In the genomic region with DNA sequence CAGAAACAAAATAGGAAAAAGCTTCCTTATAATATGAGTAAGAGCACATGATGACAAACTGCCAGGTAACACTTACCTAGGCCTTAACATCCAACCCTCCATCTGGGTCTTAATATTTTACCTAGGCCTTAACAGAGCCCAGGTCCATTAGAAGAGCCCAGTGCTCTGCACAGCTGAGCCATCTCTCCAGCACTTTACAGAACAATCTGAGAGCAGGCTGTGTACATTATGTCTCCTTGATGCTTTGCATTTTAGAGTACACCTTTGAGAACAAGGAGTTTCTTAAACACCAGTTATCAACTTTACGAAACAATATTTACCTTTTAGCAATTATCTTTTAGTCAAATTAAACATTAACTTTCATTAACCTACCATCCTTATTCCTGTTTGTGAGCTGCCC, we compare ENCODE assay signal across 31 mouse cellular contexts. TPM values are rescaled to one million over a fixed set of nuclear protein-coding genes. Genes with fewer than 3 reads are reported as not detected.
DNase-seq lines count a peak whose midpoint lies in the region; ATAC-seq and TF ChIP-seq lines count a peak whose summit lies in the region.
"Had no signal": no experiment of that assay in that cellular context is flagged by ENCODE, and none has a peak within 500 bp of the region (broad histone marks: within the 10 kb centered on the region; RNA-seq: fewer than 3 reads in every experiment).

No protein-coding gene starts in this region.

- H3K4me3 ChIP-seq in kidney, postnatal 0 days (replicated peaks; ENCODE audit: low read depth, low read length) = no peak overlapping the region
- no peak overlapping the region for H3K4me3 ChIP-seq in kidney, adult 2 months (ENCODE audit: insufficient read depth, low read depth, low read length)
- no peak overlapping the region for H3K4me3 ChIP-seq in intestine, embryonic 15.5 days (replicated peaks)
- H3K4me3 ChIP-seq in liver, postnatal 0 days (ENCODE audit: low read depth, low read length) = no peak overlapping the region
- H3K4me3 ChIP-seq in stomach, postnatal 0 days (ENCODE audit: low read depth, low read length) = no peak overlapping the region
- H3K4me3 ChIP-seq: embryonic facial prominence, embryonic 13.5 days; forebrain, embryonic 10.5 days; forebrain, embryonic 15.5 days; heart, embryonic 10.5 days; heart, embryonic 15.5 days; hindbrain, embryonic 12.5 days; left cerebral cortex, adult 2 months; limb, embryonic 12.5 days; megakaryocyte, embryonic 14.5 days; midbrain, embryonic 12.5 days; myocyte; neural tube, embryonic 12.5 days had no signal

- TF ChIP-seq POLR2A in kidney, adult 2 months (IDR thresholded peaks at IDR 0.05; ENCODE audit: low read depth, low read length) = no peak

- no peaks in the 10 kb centered on the region for H3K27me3 ChIP-seq in kidney, postnatal 0 days (ENCODE audit: insufficient read depth, low read length)
- H3K27me3 ChIP-seq in kidney, adult 2 months (replicated peaks; ENCODE audit: control insufficient read depth, insufficient read depth, low read length) = no peaks in the 10 kb centered on the region
- H3K27me3 ChIP-seq in intestine, embryonic 15.5 days (replicated peaks) = no peaks in the 10 kb centered on the region
- no peaks in the 10 kb centered on the region for H3K27me3 ChIP-seq in liver, postnatal 0 days (ENCODE audit: insufficient read depth, low read length)
- H3K27me3 ChIP-seq in stomach, postnatal 0 days (ENCODE audit: control insufficient read depth, insufficient read depth, low read length) = no peaks in the 10 kb centered on the region
- H3K27me3 ChIP-seq: embryonic facial prominence, embryonic 13.5 days; forebrain, embryonic 15.5 days; heart, embryonic 15.5 days; limb, embryonic 12.5 days; midbrain, embryonic 12.5 days; neural tube, embryonic 12.5 days had no signal

- WGBS in kidney, postnatal 0 days = 60% methylated on average over 1 of the region's 1 CpGs
- WGBS in kidney, adult 2 months = 48% methylated on average over 1 of the region's 1 CpGs
- 52% methylated on average over 1 of the region's 1 CpGs for WGBS in intestine, embryonic 15.5 days
- 73% methylated on average over 1 of the region's 1 CpGs for WGBS in liver, postnatal 0 days (ENCODE audit: insufficient replicate concordance)
- WGBS in stomach, postnatal 0 days = 56% methylated on average over 1 of the region's 1 CpGs

- H3K4me2 ChIP-seq in kidney, postnatal 0 days (ENCODE audit: low read length) = no peak overlapping the region
- H3K4me2 ChIP-seq in intestine, embryonic 15.5 days (replicated peaks) = no peak overlapping the region
- H3K4me2 ChIP-seq in liver, postnatal 0 days (ENCODE audit: low read depth, low read length) = no peak overlapping the region
- H3K4me2 ChIP-seq in stomach, postnatal 0 days (replicated peaks; ENCODE audit: low read depth) = no peak overlapping the region
- H3K4me2 ChIP-seq: embryonic facial prominence, embryonic 13.5 days; forebrain, embryonic 15.5 days; heart, embryonic 15.5 days; hindbrain, embryonic 12.5 days; limb, embryonic 12.5 days; midbrain, embryonic 12.5 days; neural tube, embryonic 12.5 days had no signal

- no peaks in the 10 kb centered on the region for H3K9me3 ChIP-seq in kidney, postnatal 0 days (replicated peaks; ENCODE audit: low read length)
- no peaks in the 10 kb centered on the region; the same call in 1 of the 2 replicates for H3K9me3 ChIP-seq in intestine, embryonic 15.5 days
- no peaks in the 10 kb centered on the region for H3K9me3 ChIP-seq in liver, postnatal 0 days (ENCODE audit: low read length)
- H3K9me3 ChIP-seq in stomach, postnatal 0 days (ENCODE audit: control insufficient read depth, low read length) = no peaks in the 10 kb centered on the region
- H3K9me3 ChIP-seq: embryonic facial prominence, embryonic 13.5 days; forebrain, embryonic 15.5 days; heart, embryonic 10.5 days; heart, embryonic 15.5 days; hindbrain, embryonic 12.5 days; limb, embryonic 12.5 days; midbrain, embryonic 12.5 days; neural tube, embryonic 12.5 days had no signal

- H3K9ac ChIP-seq in kidney, postnatal 0 days (ENCODE audit: low read depth, low read length) = no peak overlapping the region
- H3K9ac ChIP-seq in intestine, embryonic 15.5 days = no peak overlapping the region
- H3K9ac ChIP-seq in liver, postnatal 0 days (replicated peaks) = no peak overlapping the region
- H3K9ac ChIP-seq in stomach, postnatal 0 days (ENCODE audit: low read length) = no peak overlapping the region
- H3K9ac ChIP-seq: embryonic facial prominence, embryonic 13.5 days; forebrain, embryonic 15.5 days; heart, embryonic 15.5 days; hindbrain, embryonic 12.5 days; limb, embryonic 12.5 days; liver, embryonic 14.5 days; midbrain, embryonic 12.5 days; neural tube, embryonic 12.5 days had no signal

- TF ChIP-seq EP300 in liver, postnatal 0 days (IDR thresholded peaks at IDR 0.05; ENCODE audit: low read depth) = peak; percentile 21; the same call in 1 of the 2 replicates
- no peak for TF ChIP-seq EP300 in stomach, postnatal 0 days (optimal IDR thresholded peaks at IDR 0.05)

- intact Hi-C loops in heart, postnatal 25 days (cut with DNase I) = no loop called here

- no peaks in the 10 kb centered on the region for H3K4me1 ChIP-seq in kidney, postnatal 0 days (replicated peaks; ENCODE audit: insufficient read depth, low read length)
- H3K4me1 ChIP-seq in kidney, adult 2 months (ENCODE audit: control insufficient read depth, insufficient read depth, low read length) = peaks cover 12% of the 10 kb centered on the region; the same call in 1 of the 2 replicates
- 0 out of 2 replicates have a peak, but pooled peaks cover 3% of the 10 kb centered on the region for H3K4me1 ChIP-seq in intestine, embryonic 15.5 days (replicated peaks)
- H3K4me1 ChIP-seq in liver, postnatal 0 days (ENCODE audit: insufficient read depth) = peaks cover 9% of the 10 kb centered on the region
- no peaks in the 10 kb centered on the region for H3K4me1 ChIP-seq in stomach, postnatal 0 days (replicated peaks; ENCODE audit: control insufficient read depth, insufficient read depth)
- H3K4me1 ChIP-seq: embryonic facial prominence, embryonic 13.5 days; forebrain, embryonic 10.5 days; forebrain, embryonic 15.5 days; heart, embryonic 10.5 days; heart, embryonic 15.5 days; hindbrain, embryonic 12.5 days; limb, embryonic 12.5 days; midbrain, embryonic 12.5 days; neural tube, embryonic 12.5 days had no signal

- peak overlapping the region; percentile 83; the same call in 1 of the 2 replicates for H3K27ac ChIP-seq in kidney, postnatal 0 days
- no peak overlapping the region for H3K27ac ChIP-seq in kidney, adult 2 months (ENCODE audit: insufficient read depth, low read depth, low read length)
- H3K27ac ChIP-seq in intestine, embryonic 15.5 days = peak overlapping the region; percentile 74
- peak overlapping the region; percentile 86 for H3K27ac ChIP-seq in liver, postnatal 0 days (ENCODE audit: low read depth)
- H3K27ac ChIP-seq in stomach, postnatal 0 days (replicated peaks) = peak overlapping the region; percentile 65; the same call in 1 of the 2 replicates
- H3K27ac ChIP-seq: embryonic facial prominence, embryonic 13.5 days; forebrain, embryonic 10.5 days; forebrain, embryonic 15.5 days; heart, embryonic 10.5 days; heart, embryonic 15.5 days; hindbrain, embryonic 12.5 days; left cerebral cortex, adult 2 months; limb, embryonic 12.5 days; liver, embryonic 14.5 days; midbrain, embryonic 12.5 days; neural tube, embryonic 12.5 days had no signal

- ATAC-seq in kidney, postnatal 0 days (replicated peaks; ENCODE audit: low FRiP score, low read depth) = no peak
- peak; percentile 59 for ATAC-seq in intestine, embryonic 15.5 days
- peak; percentile 38 for ATAC-seq in liver, postnatal 0 days
- ATAC-seq in stomach, postnatal 0 days (ENCODE audit: low FRiP score, low TSS enrichment) = peak; percentile 71
- ATAC-seq: CD4-positive, CD25-positive, alpha-beta regulatory T cell, adult 4 months; forebrain, embryonic 15.5 days had no signal

- DNase-seq in kidney, postnatal 0 days (ENCODE audit: low spot score) = no peak
- DNase-seq in kidney, adult 2 months = no peak
- DNase-seq in liver, postnatal 0 days = no peak
- DNase-seq in stomach, postnatal 0 days (ENCODE audit: low spot score) = no peak
- no peak for DNase-seq in heart, postnatal 25 days (ENCODE audit: low spot score)
- DNase-seq in adipocyte (ENCODE audit: low spot score) = no peak
- DNase-seq: adrenal gland, postnatal 25 days; cerebellum, adult 18-20 months; cerebellum, postnatal 10 days; gastrocnemius, postnatal 25 days; heart, adult 11 months; heart, postnatal 36 days; kidney, adult 9 months; lung, postnatal 4 days; thymus, adult 2 months; thymus, postnatal 36 days had no signal

- H3K36me3 ChIP-seq in kidney, postnatal 0 days (ENCODE audit: insufficient read depth, low read length) = no peaks in the 10 kb centered on the region
- H3K36me3 ChIP-seq in kidney, adult 2 months (ENCODE audit: control insufficient read depth, insufficient read depth, low read length) = no peaks in the 10 kb centered on the region
- H3K36me3 ChIP-seq in intestine, embryonic 15.5 days = no peaks in the 10 kb centered on the region
- no peaks in the 10 kb centered on the region for H3K36me3 ChIP-seq in liver, postnatal 0 days (replicated peaks; ENCODE audit: insufficient read depth, low read length)
- no peaks in the 10 kb centered on the region for H3K36me3 ChIP-seq in stomach, postnatal 0 days (ENCODE audit: control insufficient read depth, insufficient read depth, low read length)
- H3K36me3 ChIP-seq: embryonic facial prominence, embryonic 13.5 days; forebrain, embryonic 10.5 days; forebrain, embryonic 15.5 days; heart, embryonic 10.5 days; heart, embryonic 15.5 days; hindbrain, embryonic 12.5 days; limb, embryonic 12.5 days; midbrain, embryonic 12.5 days; neural tube, embryonic 12.5 days had no signal

- TF ChIP-seq CTCF in kidney, postnatal 0 days (IDR thresholded peaks at IDR 0.05; ENCODE audit: low read depth) = no peak
- TF ChIP-seq CTCF in kidney, adult 2 months (conservative IDR thresholded peaks at IDR 0.05; ENCODE audit: insufficient read depth, insufficient read length, low read depth, low read length) = no peak
- TF ChIP-seq CTCF in liver, postnatal 0 days (IDR thresholded peaks at IDR 0.05; ENCODE audit: low read depth) = no peak
- no peak for TF ChIP-seq CTCF in stomach, postnatal 0 days (IDR thresholded peaks at IDR 0.05; ENCODE audit: low read depth)

RNA-seq across cellular contexts. Expression of a gene that starts 8.9 kb away (rescaled TPM):
- polyA plus RNA-seq in kidney, postnatal 0 days (2015; fragmentation: Nextera tagmentation; extraction: Ambion mirVana) = 15.0 and 16.4 TPM in 2 replicates
- 15.4 and 27.5 TPM in 2 replicates for polyA plus RNA-seq in kidney, adult 2 months (2012; rRNA removed)
- 52.5 and 55.2 TPM in 2 replicates for polyA plus RNA-seq in intestine, embryonic 15.5 days (2015; fragmentation: Nextera tagmentation; extraction: Ambion mirVana)
- 27.2 and 32.2 TPM in 2 replicates for polyA plus RNA-seq in liver, postnatal 0 days (2015; fragmentation: Nextera tagmentation; extraction: Ambion mirVana)
- polyA plus RNA-seq in stomach, postnatal 0 days (2015; fragmentation: Nextera tagmentation; extraction: Ambion mirVana) = 45.9 and 65.4 TPM in 2 replicates
- 1 to 10 TPM; 1.5 to 1.6 TPM for total RNA-seq in heart, postnatal 25 days (2021)

RNA-seq across cellular contexts. Expression of a gene that starts 24.4 kb away (rescaled TPM):
- polyA plus RNA-seq in kidney, postnatal 0 days (2015; fragmentation: Nextera tagmentation; extraction: Ambion mirVana) = 2.8 and 3.1 TPM in 2 replicates
- polyA plus RNA-seq in kidney, adult 2 months (2012; rRNA removed) = 6.6 and 8.1 TPM in 2 replicates
- 0.98 and 1.1 TPM in 2 replicates for polyA plus RNA-seq in intestine, embryonic 15.5 days (2015; fragmentation: Nextera tagmentation; extraction: Ambion mirVana)
- 2.0 TPM in 2 replicates for polyA plus RNA-seq in liver, postnatal 0 days (2015; fragmentation: Nextera tagmentation; extraction: Ambion mirVana)
- 0.70 and 0.76 TPM in 2 replicates for polyA plus RNA-seq in stomach, postnatal 0 days (2015; fragmentation: Nextera tagmentation; extraction: Ambion mirVana)
- total RNA-seq in heart, postnatal 25 days (2021) = 10 to 100 TPM; 18.2 to 29.2 TPM

RNA-seq across cellular contexts. Expression of a gene that starts 33.8 kb away (rescaled TPM):
- 27.9 and 29.0 TPM in 2 replicates for polyA plus RNA-seq in kidney, postnatal 0 days (2015; fragmentation: Nextera tagmentation; extraction: Ambion mirVana)
- polyA plus RNA-seq in kidney, adult 2 months (2012; rRNA removed) = 9.2 and 11.9 TPM in 2 replicates
- polyA plus RNA-seq in intestine, embryonic 15.5 days (2015; fragmentation: Nextera tagmentation; extraction: Ambion mirVana) = 46.8 and 50.4 TPM in 2 replicates
- 1.9 and 2.6 TPM in 2 replicates for polyA plus RNA-seq in liver, postnatal 0 days (2015; fragmentation: Nextera tagmentation; extraction: Ambion mirVana)
- polyA plus RNA-seq in stomach, postnatal 0 days (2015; fragmentation: Nextera tagmentation; extraction: Ambion mirVana) = 25.3 and 29.7 TPM in 2 replicates
- total RNA-seq in heart, postnatal 25 days (2021) = 10 to 100 TPM; 10.9 to 12.7 TPM

RNA-seq across cellular contexts. Expression of a gene that starts 35.2 kb away (rescaled TPM):
- 107 and 114 TPM in 2 replicates for polyA plus RNA-seq in kidney, postnatal 0 days (2015; fragmentation: Nextera tagmentation; extraction: Ambion mirVana)
- 108 and 114 TPM in 2 replicates for polyA plus RNA-seq in kidney, adult 2 months (2012; rRNA removed)
- 93.0 and 104 TPM in 2 replicates for polyA plus RNA-seq in intestine, embryonic 15.5 days (2015; fragmentation: Nextera tagmentation; extraction: Ambion mirVana)
- polyA plus RNA-seq in liver, postnatal 0 days (2015; fragmentation: Nextera tagmentation; extraction: Ambion mirVana) = 78.8 and 81.4 TPM in 2 replicates
- polyA plus RNA-seq in stomach, postnatal 0 days (2015; fragmentation: Nextera tagmentation; extraction: Ambion mirVana) = 81.9 and 82.0 TPM in 2 replicates
- 10 to 100 TPM; 25.0 to 25.1 TPM for total RNA-seq in heart, postnatal 25 days (2021)

RNA-seq across cellular contexts. Expression of a gene that starts 39.4 kb away (rescaled TPM):
- 83.3 and 85.1 TPM in 2 replicates for polyA plus RNA-seq in kidney, postnatal 0 days (2015; fragmentation: Nextera tagmentation; extraction: Ambion mirVana)
- 101 and 132 TPM in 2 replicates for polyA plus RNA-seq in kidney, adult 2 months (2012; rRNA removed)
- polyA plus RNA-seq in intestine, embryonic 15.5 days (2015; fragmentation: Nextera tagmentation; extraction: Ambion mirVana) = 70.6 and 75.4 TPM in 2 replicates
- 8.8 and 8.9 TPM in 2 replicates for polyA plus RNA-seq in liver, postnatal 0 days (2015; fragmentation: Nextera tagmentation; extraction: Ambion mirVana)
- 27.8 and 32.9 TPM in 2 replicates for polyA plus RNA-seq in stomach, postnatal 0 days (2015; fragmentation: Nextera tagmentation; extraction: Ambion mirVana)
- total RNA-seq in heart, postnatal 25 days (2021) = 10 to 100 TPM; 26.3 to 28.6 TPM
